In genomic region chr9:108225166-108225565, GRCm38 (mm10) we compare ENCODE assay signal across 22 mouse cellular contexts.
"Had no signal": no experiment of that assay in that cellular context is flagged by ENCODE, and none has a peak within 500 bp of the region (broad histone marks: within the 10 kb centered on the region; RNA-seq: fewer than 3 reads in every experiment).

No protein-coding gene starts in this region.

- H3K9ac ChIP-seq: intestine, embryonic 15.5 days; limb, embryonic 12.5 days; limb, embryonic 15.5 days; liver, embryonic 14.5 days; liver, postnatal 0 days; lung, embryonic 14.5 days; midbrain, embryonic 12.5 days; midbrain, embryonic 15.5 days; neural tube, embryonic 12.5 days; neural tube, embryonic 15.5 days had no signal

- DNase-seq: kidney, adult 11 months; layer of hippocampus, postnatal 36 days; left cerebral cortex, postnatal 4 days; liver, postnatal 0 days; lung, embryonic 14.5 days; right cerebral cortex, adult 18-20 months; right cerebral cortex, postnatal 14 days; right cerebral cortex, postnatal 4 days; thymus, adult 2 months; thymus, postnatal 25 days had no signal

- H3K4me1 ChIP-seq: intestine, embryonic 15.5 days; limb, embryonic 12.5 days; midbrain, embryonic 12.5 days; midbrain, embryonic 15.5 days; neural tube, embryonic 12.5 days had no signal

- H3K4me3 ChIP-seq: intestine, embryonic 15.5 days; limb, embryonic 12.5 days; limb, embryonic 15.5 days; midbrain, embryonic 12.5 days; midbrain, embryonic 15.5 days; neural tube, embryonic 12.5 days; neural tube, embryonic 15.5 days had no signal

- H3K27ac ChIP-seq: intestine, embryonic 15.5 days; limb, embryonic 12.5 days; limb, embryonic 15.5 days; liver, embryonic 14.5 days; macrophage; midbrain, embryonic 12.5 days; midbrain, embryonic 15.5 days; neural tube, embryonic 12.5 days; neural tube, embryonic 15.5 days; stomach, postnatal 0 days had no signal

- H3K4me2 ChIP-seq: intestine, embryonic 15.5 days; limb, embryonic 12.5 days; limb, embryonic 15.5 days; liver, embryonic 11.5 days; lung, embryonic 14.5 days; midbrain, embryonic 12.5 days; midbrain, embryonic 15.5 days; neural tube, embryonic 12.5 days; neural tube, embryonic 15.5 days had no signal

- H3K36me3 ChIP-seq: intestine, embryonic 15.5 days; limb, embryonic 12.5 days; limb, embryonic 15.5 days; midbrain, embryonic 15.5 days; neural tube, embryonic 12.5 days had no signal

- H3K27me3 ChIP-seq: intestine, embryonic 15.5 days; limb, embryonic 12.5 days; limb, embryonic 15.5 days; midbrain, embryonic 12.5 days; midbrain, embryonic 15.5 days; neural tube, embryonic 12.5 days; neural tube, embryonic 15.5 days had no signal

- H3K9me3 ChIP-seq: intestine, embryonic 15.5 days; limb, embryonic 12.5 days; limb, embryonic 15.5 days; midbrain, embryonic 12.5 days; midbrain, embryonic 15.5 days; neural tube, embryonic 12.5 days; neural tube, embryonic 15.5 days had no signal

- ATAC-seq: intestine, embryonic 15.5 days; lung, postnatal 0 days; midbrain, embryonic 15.5 days had no signal
